Mouse (Mus musculus): ENCODE results near the gene Hic2.

Gene Hic2

GRCm38 (mm10) chr16:17233702-17234498 lies 528 bp downstream of the Hic2 start:
- peak in 1 of 2 experiments; percentile 38 for DNase-seq (ENCODE audit: low spot score in 2 of 2)

- peak in 1 of 2 experiments; percentile 45 for DNase-seq (ENCODE audit: low spot score in 2 of 2)
These were observed 1.1 kb downstream of the Hic2 start for GRCm38 (mm10) chr16:17234499-17234895.

GRCm38 (mm10) chr16:17234916-17235665 lies 1.7 kb downstream of the Hic2 start:
- peak in 1 of 2 experiments; percentile 75 for DNase-seq (ENCODE audit: low spot score in 2 of 2)

GRCm38 (mm10) chr16:17237634-17238033 lies 4.3 kb downstream of the Hic2 start:
- DNase-seq (ENCODE audit: low spot score in 2 of 2) = no peak

- DNase-seq (ENCODE audit: low spot score in 2 of 2) = no peak
These were observed 6.0 kb downstream of the Hic2 start for GRCm38 (mm10) chr16:17239409-17239808.

- no peak for DNase-seq (ENCODE audit: low spot score in 2 of 2)
These were observed 10.4 kb downstream of the Hic2 start for GRCm38 (mm10) chr16:17243731-17244130.

GRCm38 (mm10) chr16:17244996-17245395 lies 11.6 kb downstream of the Hic2 start:
- no peak for DNase-seq (ENCODE audit: low spot score in 2 of 2)

GRCm38 (mm10) chr16:17247727-17248126 lies 14.4 kb downstream of the Hic2 start:
- no peak for DNase-seq (ENCODE audit: low spot score in 2 of 2)

- DNase-seq (ENCODE audit: low spot score in 2 of 2) = no peak
These were observed 15.8 kb downstream of the Hic2 start for GRCm38 (mm10) chr16:17249135-17249534.

GRCm38 (mm10) chr16:17251539-17251938 lies 18.2 kb downstream of the Hic2 start:
- peak in 1 of 2 experiments; percentile 26 for DNase-seq (ENCODE audit: low spot score in 2 of 2)

GRCm38 (mm10) chr16:17252086-17252726 lies 18.8 kb downstream of the Hic2 start:
- no peak for DNase-seq (ENCODE audit: low spot score in 2 of 2)

- DNase-seq (ENCODE audit: low spot score in 2 of 2) = no peak
These were observed 19.5 kb downstream of the Hic2 start for GRCm38 (mm10) chr16:17252841-17253240.

- DNase-seq (ENCODE audit: low spot score in 2 of 2) = no peak
These were observed 20.7 kb downstream of the Hic2 start for GRCm38 (mm10) chr16:17254005-17254597.

GRCm38 (mm10) chr16:17255270-17255669 lies 21.9 kb downstream of the Hic2 start:
- no peak for DNase-seq (ENCODE audit: low spot score in 2 of 2)

GRCm38 (mm10) chr16:17257359-17257821 lies 24.0 kb downstream of the Hic2 start:
- no peak for DNase-seq (ENCODE audit: low spot score in 2 of 2)

- DNase-seq (ENCODE audit: low spot score in 2 of 2) = no peak
These were observed 25.5 kb downstream of the Hic2 start for GRCm38 (mm10) chr16:17258917-17259316.

- no peak for DNase-seq (ENCODE audit: low spot score in 2 of 2)
These were observed 28.0 kb downstream of the Hic2 start for GRCm38 (mm10) chr16:17261341-17261740.

- no peak for DNase-seq (ENCODE audit: low spot score in 2 of 2)
These were observed 32.7 kb downstream of the Hic2 start for GRCm38 (mm10) chr16:17266113-17266512.

- DNase-seq (ENCODE audit: low spot score in 2 of 2) = no peak
These were observed 34.6 kb downstream of the Hic2 start for GRCm38 (mm10) chr16:17267937-17268336.

- no peak for DNase-seq (ENCODE audit: low spot score in 2 of 2)
These were observed 36.5 kb downstream of the Hic2 start for GRCm38 (mm10) chr16:17269872-17270271.

- DNase-seq (ENCODE audit: low spot score in 2 of 2) = peak in 1 of 2 experiments; percentile 40
These were observed 37.8 kb downstream of the Hic2 start for GRCm38 (mm10) chr16:17271124-17271523.

- no peak for DNase-seq (ENCODE audit: low spot score in 2 of 2)
These were observed 38.5 kb downstream of the Hic2 start for GRCm38 (mm10) chr16:17271856-17272255.
